Mouse (Mus musculus) forebrain, embryonic 14.5 days (tissue): ENCODE results near the gene Rnf39. TPM values are rescaled to one million over a fixed set of nuclear protein-coding genes. Genes with fewer than 3 reads are reported as not detected.
A peak's percentile ranks its signal among the peaks of the same experiment; 100 is the strongest.

Source experiments
- ATAC-seq: fragments of 200-750 bp; cut with Nextera tagmentation; 2 replicates; pipeline ENCODE4 v1.8.0; 2017; ENCODE audit warnings: mild to moderate bottlenecking, moderate library complexity
- DNase-seq: peaks from one replicate; pipeline ENCODE4 v3.0.0-alpha.2; 2015; ENCODE audit warnings: low spot score
- H3K27ac ChIP-seq: fragments of 300-500 bp; sonication (generic); 2 replicates; pipeline ENCODE4 v1.5.1; 2014; ENCODE audit warnings: low read depth, mild to moderate bottlenecking, control low read depth, low read length, moderate library complexity
- H3K27me3 ChIP-seq: fragments of 300-500 bp; sonication (generic); replicated peaks from 2 replicates; pipeline ENCODE4 v1.6.1; 2014; ENCODE audit warnings: low read length, control low read depth, mixed read lengths; ENCODE audit not compliant: control insufficient read depth, insufficient read depth
- H3K36me3 ChIP-seq: fragments of 300-500 bp; sonication (generic); 2 replicates; pipeline ENCODE4 v1.6.1; 2014; ENCODE audit warnings: low read length, control low read depth; ENCODE audit not compliant: control insufficient read depth, insufficient read depth
- H3K4me1 ChIP-seq: fragments of 300-500 bp; sonication (generic); 2 replicates; pipeline ENCODE4 v1.6.1; 2014; ENCODE audit warnings: antibody characterized with exemption, low read length, control low read depth; ENCODE audit not compliant: control insufficient read depth, insufficient read depth
- H3K4me2 ChIP-seq: fragments of 300-500 bp; sonication (generic); 2 replicates; pipeline ENCODE4 v1.6.1; 2014; ENCODE audit warnings: mild to moderate bottlenecking, control low read depth, low read length
- H3K4me3 ChIP-seq: fragments of 300-500 bp; sonication (generic); 2 replicates; pipeline ENCODE4 v1.5.1; 2014; ENCODE audit warnings: low read depth, low read length, control low read depth
- H3K9ac ChIP-seq: fragments of 300-500 bp; sonication (generic); 2 replicates; pipeline ENCODE4 v1.6.1; 2014; ENCODE audit warnings: mild to moderate bottlenecking, low read length, control low read depth, moderate library complexity
- H3K9me3 ChIP-seq: fragments of 300-500 bp; sonication (generic); replicated peaks from 2 replicates; pipeline ENCODE4 v1.6.1; 2016; ENCODE audit warnings: low read length, control low read depth, mixed read lengths; ENCODE audit not compliant: control insufficient read depth
- WGBS: fragments of 180-500 bp; shearing (Covaris S2); extraction: QIAGEN DNeasy Blood & Tissue Kit; methylation state at CpG from one replicate; pipeline ENCODE4 v1.1.7; 2014; 5-methylcytosine and 5-hydroxymethylcytosine counted together
- polyA plus RNA-seq: library from polyadenylated mRNA; unstranded; fragments of >200 nt; fragmentation: Nextera tagmentation; extraction: Ambion mirVana; gene quantifications from 2 replicates; pipeline ENCODE4 v1.2.1, GENCODE M21; 2014

Gene Rnf39
- polyA plus RNA-seq, result 0.24 and 0.75 TPM in 2 replicates

GRCm38 (mm10) chr17:36942791-36943471 is at the start of gene Rnf39:
TSS of gene Rnf39 (plus strand) at chr17:36942918.
- Histone ChIP-seq H3K4me3 (peak within 1 kb of the TSS; percentile 31), H3K4me2 (peak within 1 kb of the TSS; percentile 56), H3K9me3 (no peaks in the 10 kb centered on the region), H3K4me1 (peaks cover 5% of the 10 kb centered on the region), H3K36me3 (no peaks in the 10 kb centered on the region), H3K27me3 (peaks cover 25% of the 10 kb centered on the region), H3K27ac (no peak within 1 kb of the TSS), H3K9ac (peak within 1 kb of the TSS; percentile 43)
- DNase-seq (peak; percentile 14), ATAC-seq (no peak)
- 3% methylated on average over 45 of the region's 59 CpGs for WGBS

- ATAC-seq (no peak), DNase-seq (no peak)
- no peaks in the 10 kb centered on the region for H3K4me1 ChIP-seq
- 83% methylated on average over 5 of the region's 5 CpGs for WGBS
- H3K27me3 ChIP-seq, result no peaks in the 10 kb centered on the region
- H3K9me3 ChIP-seq, result no peaks in the 10 kb centered on the region
- no peak overlapping the region for H3K4me2 ChIP-seq
- no peak overlapping the region for H3K4me3 ChIP-seq
- no peaks in the 10 kb centered on the region for H3K36me3 ChIP-seq
- no peak overlapping the region for H3K27ac ChIP-seq
- H3K9ac ChIP-seq, result no peak overlapping the region
These were observed 49.3 kb upstream of the Rnf39 start for GRCm38 (mm10) chr17:36893387-36893786.

GRCm38 (mm10) chr17:36896583-36896982 is 46.1 kb upstream of the Rnf39 start:
- no peaks in the 10 kb centered on the region for H3K9me3 ChIP-seq
- no peak overlapping the region for H3K4me3 ChIP-seq
- no peaks in the 10 kb centered on the region for H3K36me3 ChIP-seq
- H3K4me1 ChIP-seq, result no peaks in the 10 kb centered on the region
- H3K4me2 ChIP-seq, result no peak overlapping the region
- DNase-seq, result peak; percentile 49
- H3K9ac ChIP-seq, result no peak overlapping the region
- no peak for ATAC-seq
- 77% methylated on average over 1 of the region's 1 CpGs for WGBS
- H3K27ac ChIP-seq, result no peak overlapping the region
- H3K27me3 ChIP-seq, result no peaks in the 10 kb centered on the region

- H3K9me3 ChIP-seq, result no peaks in the 10 kb centered on the region
- no peaks in the 10 kb centered on the region for H3K36me3 ChIP-seq
- ATAC-seq, result no peak
- no peak overlapping the region for H3K4me2 ChIP-seq
- DNase-seq, result no peak
- no peak overlapping the region for H3K9ac ChIP-seq
- no peak overlapping the region for H3K27ac ChIP-seq
- no peaks in the 10 kb centered on the region for H3K4me1 ChIP-seq
- H3K27me3 ChIP-seq, result no peaks in the 10 kb centered on the region
- no peak overlapping the region for H3K4me3 ChIP-seq
These were observed 45.7 kb upstream of the Rnf39 start for GRCm38 (mm10) chr17:36897065-36897464.

GRCm38 (mm10) chr17:36897552-36898205 is 45.0 kb upstream of the Rnf39 start, which contains the start of gene Trim31:
TSS of gene Trim31 (plus strand) at chr17:36898118.
- DNase-seq, result no peak
- Histone ChIP-seq H3K4me1 (no peaks in the 10 kb centered on the region), H3K9ac (no peak within 1 kb of the TSS), H3K4me2 (no peak within 1 kb of the TSS), H3K4me3 (no peak within 1 kb of the TSS), H3K36me3 (no peaks in the 10 kb centered on the region), H3K27me3 (no peaks in the 10 kb centered on the region), H3K9me3 (no peaks in the 10 kb centered on the region), H3K27ac (no peak within 1 kb of the TSS)
- 72% methylated on average over 6 of the region's 6 CpGs for WGBS
- ATAC-seq, result no peak

- Histone ChIP-seq H3K4me2 (no peak overlapping the region), H3K9me3 (no peaks in the 10 kb centered on the region), H3K9ac (no peak overlapping the region), H3K36me3 (no peaks in the 10 kb centered on the region), H3K4me1 (no peaks in the 10 kb centered on the region), H3K27ac (no peak overlapping the region), H3K4me3 (no peak overlapping the region), H3K27me3 (no peaks in the 10 kb centered on the region)
- ATAC-seq (no peak), DNase-seq (no peak)
- 87% methylated on average over 4 of the region's 4 CpGs for WGBS
These were observed 43.3 kb upstream of the Rnf39 start for GRCm38 (mm10) chr17:36899376-36899775.

- no peak for ATAC-seq
- H3K27ac ChIP-seq, result no peak overlapping the region
- no peaks in the 10 kb centered on the region for H3K36me3 ChIP-seq
- WGBS, result 82% methylated on average over 5 of the region's 5 CpGs
- no peaks in the 10 kb centered on the region for H3K9me3 ChIP-seq
- H3K4me2 ChIP-seq, result no peak overlapping the region
- H3K9ac ChIP-seq, result no peak overlapping the region
- no peaks in the 10 kb centered on the region for H3K27me3 ChIP-seq
- H3K4me1 ChIP-seq, result no peaks in the 10 kb centered on the region
- no peak overlapping the region for H3K4me3 ChIP-seq
- DNase-seq, result no peak
These were observed 42.7 kb upstream of the Rnf39 start for GRCm38 (mm10) chr17:36900001-36900400.

- H3K9me3 ChIP-seq, result no peaks in the 10 kb centered on the region
- H3K36me3 ChIP-seq, result no peaks in the 10 kb centered on the region
- ATAC-seq (no peak), DNase-seq (peak; percentile 15)
- H3K9ac ChIP-seq, result no peak overlapping the region
- H3K4me1 ChIP-seq, result no peaks in the 10 kb centered on the region
- no peak overlapping the region for H3K27ac ChIP-seq
- no peak overlapping the region for H3K4me2 ChIP-seq
- WGBS, result 32% methylated on average over 1 of the region's 1 CpGs
- no peaks in the 10 kb centered on the region for H3K27me3 ChIP-seq
- no peak overlapping the region for H3K4me3 ChIP-seq
These were observed 42.0 kb upstream of the Rnf39 start for GRCm38 (mm10) chr17:36900691-36901090.

- Histone ChIP-seq H3K27me3 (no peaks in the 10 kb centered on the region), H3K4me1 (no peaks in the 10 kb centered on the region), H3K36me3 (no peaks in the 10 kb centered on the region), H3K9me3 (no peaks in the 10 kb centered on the region), H3K4me3 (no peak overlapping the region), H3K27ac (no peak overlapping the region), H3K4me2 (no peak overlapping the region), H3K9ac (no peak overlapping the region)
- ATAC-seq, result no peak
- WGBS, result 71% methylated on average over 3 of the region's 3 CpGs
- DNase-seq, result no peak
These were observed 39.1 kb upstream of the Rnf39 start for GRCm38 (mm10) chr17:36903651-36904050.
